Mouse (Mus musculus): Measurements from ENCODE around the gene Xpa.

Gene Xpa

GRCm38 (mm10) chr4:46146881-46147280 is 49.2 kb downstream of the Xpa start:
- DNase-seq (ENCODE audit: low spot score in 2 of 2): no peak

DNA sequence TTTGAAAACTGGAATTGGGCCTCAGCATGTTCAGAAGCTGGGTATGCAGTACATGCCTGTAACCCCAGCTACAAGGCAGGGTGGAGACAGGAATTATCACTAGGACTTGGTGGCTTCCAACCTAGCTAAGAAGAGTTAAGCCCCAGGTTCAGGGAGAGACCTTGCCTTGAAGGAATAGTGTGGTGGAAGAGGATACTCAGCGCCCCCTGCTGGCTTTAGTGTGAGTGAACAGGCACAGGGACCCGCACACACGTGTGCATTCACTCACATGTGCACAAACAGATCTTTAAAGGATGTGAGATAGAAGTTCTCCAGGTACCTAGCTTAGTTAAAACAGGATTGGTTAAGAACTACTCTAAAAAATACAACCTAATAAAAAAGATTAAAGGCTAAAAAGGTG is 51.8 kb downstream of the Xpa start:
- DNase-seq (ENCODE audit: low spot score in 2 of 2): no peak

- DNase-seq (ENCODE audit: low spot score in 2 of 2): peak; percentile 90 to 92
Observed at GRCm38 (mm10) chr4:46138287-46139222, 57.6 kb downstream of the Xpa start, which contains the start of the genes Ncbp1 and Tstd2. Gene Ncbp1, plus strand, starts transcription at chr4:46138613. Gene Tstd2, minus strand, starts transcription at chr4:46138694.

DNA sequence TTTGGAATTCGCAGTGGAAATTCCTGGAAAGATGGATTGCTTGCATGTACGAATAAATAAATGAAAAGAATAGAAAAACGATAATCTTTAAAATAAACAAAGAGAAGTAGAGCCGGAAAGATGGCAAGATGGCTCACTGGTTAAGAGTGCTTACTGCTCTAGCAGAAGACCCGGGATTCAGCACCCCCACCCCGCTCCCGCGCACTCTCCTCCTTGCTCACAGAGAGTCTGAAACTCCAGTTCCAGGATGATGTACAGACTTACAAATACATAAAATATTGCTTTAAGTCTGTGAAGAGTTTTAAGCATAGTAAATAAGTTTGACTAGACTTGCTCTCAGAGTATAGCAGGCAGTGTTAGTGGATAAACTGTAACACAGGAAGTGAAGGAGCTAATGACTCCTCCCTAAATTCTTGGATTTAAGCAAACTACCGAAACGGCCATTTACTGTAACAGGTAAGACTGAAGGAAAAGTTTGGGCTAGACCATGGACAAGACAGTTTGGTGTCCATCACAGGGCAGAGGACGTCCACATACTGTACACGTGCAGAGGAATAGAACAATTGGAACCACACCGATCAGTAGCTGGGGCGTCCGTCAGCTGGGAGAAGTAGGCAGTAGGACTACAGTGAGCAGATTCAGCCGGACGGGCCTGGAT is 58.4 kb downstream of the Xpa start:
- DNase-seq (ENCODE audit: low spot score in 2 of 2): no peak

- no peak for DNase-seq (ENCODE audit: low spot score in 2 of 2)
Observed at GRCm38 (mm10) chr4:46131791-46132190, 64.3 kb downstream of the Xpa start.

- peak in 1 of 2 experiments; percentile 28 for DNase-seq (ENCODE audit: low spot score in 2 of 2)
Observed at GRCm38 (mm10) chr4:46130221-46130620, 65.9 kb downstream of the Xpa start.

DNA sequence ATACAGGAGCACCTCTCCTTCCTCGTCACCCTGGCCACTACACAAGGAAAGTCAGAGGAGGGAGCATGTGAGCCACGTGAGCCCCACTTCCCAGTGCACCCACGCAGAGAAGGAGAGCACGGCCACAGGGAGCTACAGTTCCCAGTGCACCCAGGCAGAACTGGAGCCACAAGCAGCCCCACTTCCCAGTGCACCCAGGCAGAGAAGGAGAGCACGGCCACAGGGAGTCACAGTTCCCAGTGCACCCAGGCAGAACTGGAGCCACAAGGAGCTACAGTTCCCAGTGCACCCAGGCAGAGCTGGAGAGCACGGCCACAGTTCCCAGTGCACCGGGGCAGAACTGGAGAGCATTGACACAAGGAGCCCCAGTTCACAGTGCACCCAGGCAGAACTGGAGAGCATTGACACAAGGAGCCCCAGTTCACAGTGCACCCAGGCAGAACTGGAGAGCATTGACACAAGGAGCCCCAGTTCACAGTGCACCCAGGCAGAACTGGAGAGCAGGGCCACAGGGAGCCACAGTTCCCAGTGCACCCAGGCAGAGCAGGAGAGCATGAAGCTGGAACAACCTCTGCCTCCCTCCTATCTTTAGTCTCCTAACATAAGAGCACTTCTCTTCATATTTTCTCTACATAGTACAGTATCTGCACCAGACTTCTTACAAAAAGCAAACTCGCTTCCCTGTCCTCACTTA is 66.7 kb downstream of the Xpa start:
- no peak for DNase-seq (ENCODE audit: low spot score in 2 of 2)

- DNase-seq (ENCODE audit: low spot score in 2 of 2): peak; percentile 30 to 55
Observed at GRCm38 (mm10) chr4:46126541-46126940, 69.6 kb downstream of the Xpa start.

DNA sequence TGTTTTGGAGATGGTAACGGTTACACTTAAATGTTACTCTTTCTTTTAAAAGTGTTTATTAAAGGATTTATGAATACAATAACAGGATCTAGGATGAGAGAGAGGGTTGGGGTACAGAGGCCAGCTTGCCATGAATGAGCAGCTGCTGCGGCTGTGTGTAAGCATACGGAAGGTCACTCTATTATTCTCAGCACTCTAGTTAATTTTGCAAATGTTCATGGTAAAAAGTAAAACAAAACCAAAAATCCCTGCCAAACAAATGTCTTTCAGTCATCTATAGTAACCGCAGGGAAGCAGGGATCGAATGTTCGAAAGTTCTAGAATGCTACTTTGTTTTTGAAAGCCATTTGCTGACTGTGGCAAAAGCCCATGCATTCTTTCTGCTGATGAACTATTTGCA is 72.8 kb downstream of the Xpa start:
- no peak for DNase-seq (ENCODE audit: low spot score in 2 of 2)

GRCm38 (mm10) chr4:46120767-46121166 is 75.3 kb downstream of the Xpa start:
- DNase-seq (ENCODE audit: low spot score in 2 of 2): no peak

DNA sequence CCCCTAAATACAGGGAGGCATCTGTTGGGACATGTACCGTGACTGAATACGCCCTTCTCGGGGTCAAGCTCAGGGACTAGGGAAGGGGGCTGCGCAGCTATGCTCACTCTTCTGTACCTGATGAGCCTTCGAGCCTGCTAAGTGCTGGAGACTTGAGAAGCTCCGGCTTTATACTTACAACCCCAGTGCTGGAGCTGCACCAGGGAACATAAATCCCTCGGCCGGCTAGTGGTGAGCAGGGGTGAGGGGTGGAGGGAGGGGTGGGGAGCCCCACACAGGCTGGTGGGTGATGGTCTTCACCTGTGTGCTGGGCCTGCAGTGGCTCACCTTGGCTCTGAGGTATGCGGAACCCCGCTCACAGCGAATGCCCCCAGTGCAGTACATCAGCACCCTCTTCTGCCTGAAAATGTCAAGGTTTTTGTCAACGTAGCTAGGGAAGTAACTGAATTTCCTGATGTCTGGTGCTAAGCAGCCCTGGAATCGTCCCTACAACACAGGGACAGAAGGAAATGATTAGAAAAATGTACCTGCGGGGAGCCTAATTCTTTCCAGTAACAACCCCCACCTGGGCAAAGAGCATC is 76.5 kb downstream of the Xpa start:
- DNase-seq (ENCODE audit: low spot score in 2 of 2): no peak

GRCm38 (mm10) chr4:46117536-46117935 is 78.6 kb downstream of the Xpa start:
- no peak for DNase-seq (ENCODE audit: low spot score in 2 of 2)

- peak in 1 of 2 experiments; percentile 30 for DNase-seq (ENCODE audit: low spot score in 2 of 2)
Observed at GRCm38 (mm10) chr4:46116544-46117175, 79.5 kb downstream of the Xpa start.

GRCm38 (mm10) chr4:46115308-46115707 is 80.8 kb downstream of the Xpa start:
- DNase-seq (ENCODE audit: low spot score in 2 of 2): no peak

- no peak for DNase-seq (ENCODE audit: low spot score in 2 of 2)
Observed at GRCm38 (mm10) chr4:46111361-46111760, 84.8 kb downstream of the Xpa start.

- DNase-seq (ENCODE audit: low spot score in 2 of 2): no peak
Observed at GRCm38 (mm10) chr4:46110084-46110483, 86.0 kb downstream of the Xpa start.

Measured in heart, adult 9 months (tissue).